Mouse (Mus musculus): Measurements from ENCODE around the gene Tma7. TPM values are rescaled to one million over a fixed set of nuclear protein-coding genes. Genes with fewer than 3 reads are reported as not detected.

Gene Tma7
- total RNA-seq (2021) = 100 to 1,000 TPM; 303 to 338 TPM

DNA sequence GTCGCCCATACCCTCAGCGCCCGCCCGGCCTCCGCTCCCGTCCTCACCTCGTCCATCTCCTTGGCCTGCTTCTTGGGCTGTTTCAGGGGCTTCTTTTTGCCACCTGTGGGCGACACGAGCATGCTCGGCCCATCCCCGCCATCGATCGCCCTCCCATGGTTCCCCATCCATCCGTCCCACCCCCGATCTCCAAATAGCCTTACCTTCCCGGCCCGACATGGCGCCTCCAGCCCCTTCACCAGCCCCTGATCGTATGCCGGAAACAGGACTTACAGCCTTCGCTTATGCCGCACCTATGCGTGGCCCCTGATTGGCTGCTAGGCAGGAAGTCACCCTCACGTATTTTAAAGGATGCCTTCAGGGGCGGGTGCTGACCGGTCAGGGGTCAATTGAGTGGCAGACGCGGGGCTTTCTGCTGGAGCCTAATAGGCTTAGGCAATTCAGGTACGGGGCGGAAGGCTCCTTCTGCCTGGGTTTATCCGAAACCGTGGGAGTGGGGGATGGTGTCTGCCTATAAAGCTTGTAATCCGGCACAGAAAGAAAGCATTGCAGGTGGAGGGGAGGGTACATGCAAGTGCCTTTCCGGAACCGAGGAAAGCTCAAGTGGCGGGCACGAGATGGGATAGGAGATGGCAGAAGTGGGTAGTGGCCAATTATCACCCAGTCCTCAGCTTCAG, at the start of gene Tma7, which contains the start of gene Ccdc51:
Gene Tma7, minus strand, starts transcription at position 464 of the 677 bp plus-strand sequence.
Gene Ccdc51, plus strand, starts transcription at position 370 of the 677 bp plus-strand sequence.
- peak; percentile 89 for DNase-seq

DNA sequence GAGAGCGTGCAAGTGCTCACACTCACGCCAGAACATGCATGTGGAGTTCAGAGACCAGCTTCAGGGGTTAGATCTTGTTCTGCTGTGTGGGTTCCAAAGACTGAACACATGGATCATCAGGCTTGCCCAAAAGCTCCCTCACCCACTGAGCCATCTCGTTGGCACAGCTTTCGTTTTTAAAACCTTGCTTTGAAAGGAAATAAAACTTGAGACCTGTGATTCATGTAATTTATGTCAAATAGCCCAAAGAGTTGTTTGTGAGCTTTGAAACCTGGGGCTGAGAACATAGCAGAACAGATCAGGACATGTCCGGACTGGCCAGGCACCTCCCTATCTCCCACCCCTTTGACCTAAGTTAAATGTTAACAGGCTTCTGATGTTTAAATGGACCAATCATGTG, 47.7 kb upstream of the Tma7 start:
- no peak for DNase-seq

GRCm38 (mm10) chr9:109128211-109128610, 45.8 kb upstream of the Tma7 start:
- no peak for DNase-seq

DNA sequence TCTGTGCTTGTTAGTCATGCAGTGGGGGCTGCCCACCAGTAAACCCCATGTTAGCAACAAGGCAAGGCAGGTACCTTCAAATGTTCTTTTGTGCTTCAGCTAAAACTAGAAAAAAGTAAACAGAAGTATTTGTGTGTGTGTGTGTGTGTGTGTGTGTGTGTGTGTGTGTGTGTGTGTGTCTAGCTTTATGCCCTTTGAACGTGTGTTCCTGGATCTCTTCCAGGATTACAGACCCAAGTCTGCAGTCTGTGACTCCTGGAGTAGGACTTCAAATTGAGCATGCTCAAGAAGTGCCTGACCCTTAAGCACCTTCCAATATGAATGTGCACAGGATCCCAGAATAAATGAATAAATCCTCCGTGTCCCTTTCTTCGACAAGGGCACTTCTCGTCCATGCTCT, 44.7 kb upstream of the Tma7 start:
- DNase-seq = no peak

- DNase-seq = no peak
Measured at GRCm38 (mm10) chr9:109125481-109125880, 43.1 kb upstream of the Tma7 start.

DNA sequence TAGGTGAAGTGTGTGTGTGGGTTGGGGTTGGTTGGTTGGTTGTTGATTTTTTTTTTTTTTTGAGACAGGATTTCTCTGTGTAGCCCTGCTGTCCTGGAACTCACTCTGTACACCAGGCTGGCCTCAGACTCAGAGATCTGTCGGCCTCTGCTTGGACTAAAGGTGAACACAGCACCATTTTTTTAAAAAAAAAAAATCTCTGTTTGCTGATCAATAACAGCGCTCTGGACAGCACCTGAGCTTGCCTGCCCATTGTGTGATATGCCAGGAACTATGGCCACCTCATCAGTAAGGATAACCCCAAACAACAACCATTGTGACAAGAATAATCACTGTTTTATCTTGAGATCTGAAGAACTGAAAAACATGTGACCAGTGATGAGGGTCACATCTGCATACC, 42.7 kb upstream of the Tma7 start:
- no peak for DNase-seq

DNA sequence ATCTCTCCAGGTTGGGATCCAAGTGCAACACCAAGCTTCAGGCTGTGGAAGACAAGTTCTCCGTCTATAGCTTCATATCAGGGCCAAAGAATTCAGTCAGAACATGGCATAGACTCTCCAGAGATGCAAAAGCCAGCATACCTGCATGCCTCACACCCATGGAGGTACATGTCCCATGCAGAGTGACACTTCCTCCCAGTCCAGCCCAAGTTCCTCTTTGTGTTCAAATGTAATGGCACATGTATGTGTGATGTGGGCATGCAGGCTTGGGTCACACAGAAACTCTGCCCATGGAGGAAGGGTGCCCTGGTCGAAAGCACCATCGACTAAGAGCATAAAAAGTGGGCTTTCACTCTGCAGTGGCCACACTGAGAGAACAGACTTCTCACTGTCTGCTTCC, 41.8 kb upstream of the Tma7 start:
- no peak for DNase-seq

DNA sequence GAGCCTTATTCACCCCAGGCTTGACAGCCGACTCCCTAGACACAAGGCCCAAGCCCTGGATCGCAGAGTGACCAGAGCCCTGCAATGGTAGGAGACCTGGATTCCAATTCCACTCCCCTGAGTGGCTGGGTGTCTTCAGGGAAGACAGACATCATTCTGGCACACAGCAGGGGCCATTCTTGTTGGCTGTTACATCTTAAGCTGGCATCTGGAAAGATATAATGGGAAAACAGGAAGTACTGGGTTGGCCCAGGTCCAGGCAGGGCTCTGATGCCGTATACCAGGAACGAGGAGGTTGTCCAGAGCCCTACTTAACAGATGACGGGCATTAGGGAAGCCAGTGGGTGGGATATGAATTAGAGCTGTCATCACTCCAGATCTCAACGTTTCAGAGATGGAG, 40.9 kb upstream of the Tma7 start:
- no peak for DNase-seq

GRCm38 (mm10) chr9:109122553-109123085, 40.2 kb upstream of the Tma7 start:
- DNase-seq = peak in 1 of 2 experiments; percentile 26

DNA sequence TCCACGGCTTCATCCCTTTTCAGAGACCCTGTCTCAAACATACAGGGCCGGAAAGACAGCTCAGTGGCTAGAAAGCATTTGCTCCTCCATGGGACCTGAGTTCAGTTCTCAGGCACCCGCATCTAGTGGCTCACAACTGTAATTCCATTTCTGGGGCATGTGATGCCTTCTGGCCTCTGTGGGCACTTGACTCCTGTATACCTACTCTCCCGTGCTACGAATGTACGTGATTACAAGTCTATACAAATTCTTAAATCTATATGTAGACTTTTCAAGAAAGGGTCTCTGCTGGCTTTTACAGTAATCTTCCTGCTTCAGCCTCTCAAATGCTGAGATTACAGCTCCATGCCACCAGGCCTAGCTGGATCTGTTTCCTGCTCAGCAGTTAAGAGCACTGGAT, 38.6 kb upstream of the Tma7 start:
- DNase-seq = no peak

DNA sequence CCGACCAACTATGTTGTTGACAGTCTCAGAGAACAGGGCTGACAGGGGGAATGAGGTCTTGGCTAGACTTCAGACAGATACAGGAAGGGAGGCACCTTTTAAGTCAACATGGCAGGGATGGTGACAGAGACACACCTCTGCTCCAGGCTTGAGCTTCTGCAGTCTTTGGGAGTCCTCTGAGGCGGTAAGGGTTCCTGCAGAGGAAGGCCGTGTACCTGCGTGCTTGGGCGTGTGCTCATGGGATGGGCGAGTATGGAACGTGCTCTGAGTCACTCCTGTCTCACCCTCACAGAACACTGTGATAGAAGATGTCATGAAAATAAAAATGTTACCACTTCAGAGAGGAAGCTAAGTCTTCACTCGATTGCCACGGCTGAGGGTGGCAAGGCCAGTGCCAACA, 37.2 kb upstream of the Tma7 start:
- DNase-seq = no peak

DNA sequence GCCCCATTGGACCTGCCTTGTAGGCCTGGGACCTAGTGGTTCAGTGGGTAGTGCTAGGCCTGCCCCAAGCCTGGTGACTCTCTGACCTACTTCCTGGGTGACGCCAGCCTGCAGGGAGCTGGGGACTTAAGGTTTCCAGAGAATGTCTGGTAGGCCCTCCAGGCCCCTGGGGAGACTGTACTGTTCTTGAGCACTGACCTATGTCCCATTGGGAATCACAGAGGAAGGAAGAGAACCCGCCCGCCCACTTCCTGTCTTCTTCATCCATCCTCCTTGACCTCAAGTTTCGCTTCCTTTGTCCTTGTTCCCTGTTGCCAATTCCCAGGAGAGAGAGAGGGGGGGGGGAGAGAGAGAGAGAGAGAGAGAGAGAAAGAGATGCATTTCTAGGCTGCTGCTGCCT, 35.7 kb upstream of the Tma7 start:
- DNase-seq = no peak

GRCm38 (mm10) chr9:109116205-109116604, 33.8 kb upstream of the Tma7 start:
- no peak for DNase-seq

GRCm38 (mm10) chr9:109114871-109115270, 32.5 kb upstream of the Tma7 start:
- no peak for DNase-seq

GRCm38 (mm10) chr9:109114276-109114675, 31.9 kb upstream of the Tma7 start:
- no peak for DNase-seq

GRCm38 (mm10) chr9:109113331-109113730, 30.9 kb upstream of the Tma7 start:
- DNase-seq = no peak

- DNase-seq = no peak
Measured at GRCm38 (mm10) chr9:109111591-109111990, 29.2 kb upstream of the Tma7 start.

DNA sequence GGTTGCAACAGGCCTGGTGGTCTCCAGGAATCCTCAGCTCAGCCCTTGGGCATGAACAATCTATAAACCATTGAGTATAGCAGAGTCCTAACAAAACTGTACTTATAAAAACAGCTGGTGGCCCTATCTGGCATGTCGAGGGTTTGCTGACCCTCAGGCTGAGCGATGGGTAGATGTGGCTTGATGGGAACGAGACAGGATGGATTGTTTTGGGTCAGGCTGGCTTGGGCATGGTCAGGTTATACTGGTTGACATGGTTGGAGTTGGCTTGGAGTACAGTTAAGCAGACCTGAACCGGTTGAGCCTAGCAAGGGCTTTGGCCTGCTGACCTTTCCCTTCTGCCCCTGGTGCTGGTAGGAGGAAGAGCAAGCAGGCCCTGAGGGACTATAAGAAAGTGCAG, 28.7 kb upstream of the Tma7 start:
- DNase-seq = no peak

- DNase-seq = no peak
Measured at GRCm38 (mm10) chr9:109110240-109110639, 27.9 kb upstream of the Tma7 start.

- no peak for DNase-seq
Measured at GRCm38 (mm10) chr9:109107341-109107740, 25.0 kb upstream of the Tma7 start.

DNA sequence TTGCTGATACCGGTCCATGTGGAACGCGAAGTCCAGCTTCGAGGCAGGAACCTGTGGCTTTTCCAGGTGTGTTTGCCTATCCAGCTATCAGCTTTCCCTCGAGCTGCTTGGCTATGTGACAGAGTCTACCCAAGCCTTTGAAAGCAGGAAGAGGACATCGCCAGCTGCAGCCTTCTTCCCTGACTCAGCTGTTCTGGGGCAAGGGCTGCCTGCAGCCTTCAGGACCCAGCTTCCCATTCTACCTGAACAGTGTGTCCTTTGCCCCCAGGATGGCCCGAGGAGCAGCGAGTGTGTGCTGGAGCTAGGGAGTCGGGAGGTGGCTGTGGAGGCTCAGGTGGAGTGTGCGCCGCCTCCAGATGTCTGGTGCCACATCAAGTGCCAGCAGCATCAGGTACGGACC, 23.3 kb upstream of the Tma7 start:
- no peak for DNase-seq

DNA sequence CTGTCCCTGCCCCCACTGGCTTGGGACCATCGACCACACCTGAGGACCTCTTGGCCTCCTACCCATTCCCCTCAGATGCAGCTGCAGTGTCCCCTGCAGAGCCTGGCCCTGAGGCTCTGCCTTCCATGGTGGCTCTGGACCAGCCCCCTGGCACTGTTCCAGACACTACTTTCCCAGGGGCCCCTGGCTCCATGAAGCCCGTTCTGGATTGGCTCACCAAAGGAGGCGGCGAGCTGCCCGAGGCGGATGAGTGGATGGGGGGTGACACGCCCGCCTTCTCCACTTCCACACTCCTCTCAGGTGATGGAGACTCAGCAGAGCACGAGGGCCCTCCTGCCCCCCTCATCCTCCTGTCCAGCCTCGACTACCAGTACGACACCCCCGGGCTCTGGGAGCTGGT, 22.6 kb upstream of the Tma7 start:
- DNase-seq = peak; percentile 35 to 53

DNA sequence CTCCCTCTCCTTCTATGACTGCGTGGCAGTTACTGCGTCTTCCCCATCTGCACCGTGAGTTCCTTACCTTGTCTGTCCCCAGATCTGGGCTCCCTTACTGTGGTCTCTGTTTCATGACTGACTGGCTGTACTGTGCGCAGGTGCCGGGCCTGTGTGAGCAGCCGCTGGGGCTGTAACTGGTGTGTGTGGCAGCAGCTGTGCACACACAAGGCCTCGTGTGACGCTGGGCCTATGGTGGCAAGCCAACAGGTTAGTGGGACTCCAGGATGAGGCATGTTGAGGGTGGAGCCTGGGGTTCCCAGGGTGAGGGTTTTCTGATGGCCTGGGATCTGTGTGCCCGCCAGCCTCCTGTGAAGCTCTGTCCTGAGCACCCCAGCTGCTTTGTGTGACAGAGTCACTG, 21.7 kb upstream of the Tma7 start:
- DNase-seq = no peak

GRCm38 (mm10) chr9:109103250-109103649, 20.9 kb upstream of the Tma7 start:
- DNase-seq = no peak

DNA sequence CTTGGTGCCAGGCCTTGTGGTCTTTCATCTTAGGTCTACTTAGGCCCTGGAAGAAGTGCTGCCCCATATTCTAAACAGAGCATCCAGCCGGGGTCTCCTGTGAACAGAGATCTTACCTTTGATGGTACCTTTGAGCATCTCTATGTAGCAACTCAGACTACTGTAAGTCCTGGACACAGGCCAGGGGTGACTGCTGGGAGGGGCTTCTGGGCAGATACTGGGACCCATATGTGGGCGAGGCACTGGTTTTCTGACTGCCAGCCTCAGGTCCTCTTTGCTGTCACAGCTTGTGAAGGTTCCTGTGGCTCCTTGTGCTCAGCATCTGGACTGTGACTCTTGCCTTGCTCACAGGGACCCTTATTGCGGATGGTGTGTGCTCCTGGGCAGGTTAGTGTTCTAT, 20.2 kb upstream of the Tma7 start:
- no peak for DNase-seq

Data from layer of hippocampus, postnatal 36 days (tissue).